Mouse (Mus musculus) heart, postnatal 25 days (tissue): Measurements from ENCODE around the gene Olfr385. TPM values are rescaled to one million over a fixed set of nuclear protein-coding genes. Genes with fewer than 3 reads are reported as not detected.
"Not testable (repeated sequence)": the region's sequence is repeated elsewhere in the genome, so short reads cannot be mapped to it uniquely, and the experiment has no call there.

Experiments used
- DNase-seq: peaks from one replicate; pipeline ENCODE4 v3.0.0; 2022; ENCODE audit warnings: low spot score
- intact Hi-C: fragments of 180-260 bp; cut with DNase I; formaldehyde crosslinking; loops from one replicate; pipeline ENCODE4 v1.15.1; 2025
- total RNA-seq, 2 experiments: library from RNA; stranded (reverse); gene quantifications; 2 replicates each; pipeline ENCODE4 v1.2.3; 2021

The Olfr385 gene
- total RNA-seq = not detected

DNA sequence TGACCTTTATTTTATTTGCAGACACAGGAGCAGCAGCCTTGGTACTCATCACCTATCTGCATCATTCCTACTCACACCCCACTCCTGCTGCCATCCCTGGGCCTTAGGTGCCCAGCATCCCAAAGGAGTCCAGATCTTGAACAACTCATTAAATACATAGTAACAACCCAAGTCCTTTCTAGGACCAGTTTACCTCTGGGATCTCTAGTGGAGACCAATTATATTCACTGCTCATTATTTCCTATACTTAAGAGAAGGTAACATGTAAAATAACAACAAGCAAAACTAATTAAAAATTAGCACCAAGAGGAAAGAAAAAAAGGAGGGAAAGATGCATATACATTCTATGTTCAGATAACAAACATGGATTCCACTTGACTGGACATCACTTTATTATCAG is at the start of gene Olfr385:
Gene Olfr385 (minus strand): TSS at position 101 of the 400 bp plus-strand sequence.
- intact Hi-C loops = no loop called here
- no peak for DNase-seq

DNA sequence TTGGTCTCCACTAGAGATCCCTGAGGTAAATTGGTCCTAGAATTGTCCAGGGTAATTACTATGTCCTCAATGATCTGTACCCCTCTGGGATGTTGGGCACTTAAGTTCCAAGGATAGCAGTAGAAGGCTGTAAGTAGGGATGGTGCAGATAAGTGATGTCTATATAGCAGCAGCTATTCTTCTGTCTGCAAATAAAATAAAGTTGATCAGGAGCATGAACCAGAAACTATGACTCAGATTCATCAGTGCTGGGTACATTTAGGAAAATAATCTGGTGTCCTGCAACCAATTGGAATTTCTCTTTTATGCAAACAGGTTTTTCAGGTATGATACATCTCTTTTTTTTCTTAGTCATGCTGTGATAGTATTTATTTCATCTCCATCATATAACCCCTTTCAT is 5.5 kb upstream of the Olfr385 start, which contains the start of gene Olfr384:
Gene Olfr384 (plus strand): TSS at position 301 of the 400 bp plus-strand sequence.
- intact Hi-C loops = loop anchor here (2.0 kb wide), 1 partner anchor 49 kb away; no protein-coding TSS in a partner anchor
- DNase-seq = no peak

DNA sequence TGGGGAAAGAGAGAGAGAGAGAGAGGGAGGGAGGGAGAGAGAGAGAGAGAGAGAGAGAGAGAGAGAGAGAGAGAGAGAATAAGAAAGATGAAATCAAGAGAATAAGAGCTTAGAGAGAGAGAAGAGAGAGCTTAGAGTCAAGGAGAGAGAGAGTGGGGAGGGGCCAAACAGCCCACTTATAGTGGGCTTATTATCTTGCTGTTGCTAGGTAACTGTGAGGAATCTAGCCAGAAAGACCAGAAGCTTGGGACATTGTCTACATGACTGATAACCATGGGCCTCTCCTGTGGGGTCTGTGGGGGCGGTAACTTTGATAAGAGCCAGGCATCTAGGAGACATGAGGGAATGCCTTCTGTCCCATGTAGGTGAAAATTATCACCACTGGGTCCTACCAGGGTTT is 9.6 kb downstream of the Olfr385 start:
- intact Hi-C loops, DNase-seq: not testable (repeated sequence)

DNA sequence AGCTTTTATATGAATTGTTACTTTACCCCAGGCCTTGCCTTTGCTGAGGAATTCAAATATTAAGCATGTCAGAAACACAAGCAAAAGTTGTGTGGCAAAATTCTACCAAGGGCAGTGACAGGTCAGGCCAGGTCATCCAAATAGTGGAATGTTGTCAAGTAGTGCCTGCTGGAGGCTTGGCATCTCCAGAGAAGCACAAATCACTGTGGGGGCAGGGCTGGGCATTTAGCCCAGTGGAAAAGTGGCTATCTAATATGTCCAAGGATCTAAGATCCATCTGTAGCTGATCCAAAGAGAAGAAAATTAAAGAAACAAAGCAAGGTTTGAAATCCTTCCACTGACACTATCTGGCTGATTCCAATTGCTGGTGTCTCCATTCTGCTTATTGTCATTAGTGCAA is 12.9 kb downstream of the Olfr385 start:
- intact Hi-C loops = no loop called here
- no peak for DNase-seq

Other genes with a start within 250 kb of the Olfr385 start
- gene Olfr20, start 242.2 kb downstream of the Olfr385 start, total RNA-seq = not detected
- gene Olfr376, start 221.8 kb downstream of the Olfr385 start, total RNA-seq = not detected
- gene Olfr1, start 193.4 kb downstream of the Olfr385 start, total RNA-seq = not detected
- gene Olfr378, start 164.5 kb downstream of the Olfr385 start, total RNA-seq = not detected
- gene Olfr380, start 135.5 kb downstream of the Olfr385 start, total RNA-seq = not detected
- gene Olfr381, start 101.4 kb downstream of the Olfr385 start, total RNA-seq = not detected
- not detected for gene Olfr382, start 75.8 kb downstream of the Olfr385 start, total RNA-seq
- not detected for gene Olfr384, start 5.6 kb upstream of the Olfr385 start, total RNA-seq
- not detected for gene Zfp735, start 95.8 kb upstream of the Olfr385 start, total RNA-seq
- gene Olfr389, start 187.7 kb upstream of the Olfr385 start, total RNA-seq = not detected
- not detected for gene Olfr390, start 190.0 kb upstream of the Olfr385 start, total RNA-seq
- gene Olfr391-ps, start 210.0 kb upstream of the Olfr385 start, total RNA-seq = not detected
- not detected for gene Olfr392, start 224.0 kb upstream of the Olfr385 start, total RNA-seq